Mouse (Mus musculus) erythroblast, embryonic 14.5 days (primary cell): ENCODE measurements around the gene Ghrl. TPM values are rescaled to one million over a fixed set of nuclear protein-coding genes. Genes with fewer than 3 reads are reported as not detected.
"Not testable (repeated sequence)": the region's sequence is repeated elsewhere in the genome, so short reads cannot be mapped to it uniquely, and the experiment has no call there.

ENCODE experiments used
- H3K27me3 ChIP-seq: 2 replicates; pipeline ENCODE4 v1.6.1; 2012; ENCODE audit warnings: inconsistent platforms; ENCODE audit not compliant: control insufficient read depth
- H3K36me3 ChIP-seq: 2 replicates; pipeline ENCODE4 v1.6.1; 2012; ENCODE audit warnings: mild to moderate bottlenecking, inconsistent platforms; ENCODE audit not compliant: control insufficient read depth
- H3K4me1 ChIP-seq: 2 replicates; pipeline ENCODE4 v1.6.1; 2012; ENCODE audit warnings: inconsistent platforms; ENCODE audit not compliant: control insufficient read depth
- H3K4me3 ChIP-seq: replicated peaks from 2 replicates; pipeline ENCODE3; 2012; ENCODE audit warnings: moderate library complexity, mild to moderate bottlenecking, inconsistent platforms
- H3K9me3 ChIP-seq: 2 replicates; pipeline ENCODE4 v1.6.1; 2012; ENCODE audit warnings: low read length, inconsistent platforms, mixed read lengths; ENCODE audit not compliant: control insufficient read depth
- GATA1 ChIP-seq: IDR thresholded peaks from 2 replicates; pipeline ENCODE4 v1.6.1; 2012; ENCODE audit warnings: low read length, inconsistent platforms, mixed read lengths
- TAL1 ChIP-seq: IDR thresholded peaks from 3 replicates; pipeline ENCODE4 v1.6.1; 2012; ENCODE audit warnings: low read length, inconsistent platforms, mixed read lengths
- polyA plus RNA-seq: library from polyadenylated mRNA; stranded (reverse); fragments of >175 nt; gene quantifications from 2 replicates; pipeline ENCODE4 v1.2.3, GENCODE M21; 2012

Ghrl gene
- polyA plus RNA-seq, 1 experiment, result not detected

GRCm38 (mm10) chr6:113675991-113676390 is 43.7 kb downstream of the Ghrl start:
- Histone ChIP-seq H3K36me3 (peaks cover 59% of the 10 kb centered on the region), H3K4me1 (peaks cover 7% of the 10 kb centered on the region), H3K27me3 (no peaks in the 10 kb centered on the region), H3K4me3 (no peak overlapping the region), H3K9me3 (peaks cover 4% of the 10 kb centered on the region)
- TF ChIP-seq GATA1 (no peak), TAL1 (no peak)

GRCm38 (mm10) chr6:113675234-113675633 is 44.4 kb downstream of the Ghrl start:
- Histone ChIP-seq H3K9me3 (peaks cover 4% of the 10 kb centered on the region), H3K27me3 (no peaks in the 10 kb centered on the region), H3K4me3 (no peak overlapping the region), H3K36me3 (peaks cover 61% of the 10 kb centered on the region), H3K4me1 (peaks cover 6% of the 10 kb centered on the region)
- TF ChIP-seq GATA1, result no peak
- TF ChIP-seq TAL1, result no peak

GRCm38 (mm10) chr6:113672989-113673388 is 46.7 kb downstream of the Ghrl start:
- Histone ChIP-seq H3K9me3 (peaks cover 4% of the 10 kb centered on the region), H3K27me3 (no peaks in the 10 kb centered on the region), H3K4me1 (peaks cover 17% of the 10 kb centered on the region), H3K4me3 (no peak overlapping the region), H3K36me3 (peaks cover 48% of the 10 kb centered on the region)
- TF ChIP-seq GATA1 (no peak), TAL1 (no peak)

GRCm38 (mm10) chr6:113672029-113672428 is 47.7 kb downstream of the Ghrl start:
- not testable (repeated sequence) for H3K9me3 ChIP-seq, H3K4me3 ChIP-seq, H3K27me3 ChIP-seq
- peaks cover 45% of the 10 kb centered on the region for H3K36me3 ChIP-seq
- peaks cover 21% of the 10 kb centered on the region for H3K4me1 ChIP-seq

GRCm38 (mm10) chr6:113669821-113670220 is 49.9 kb downstream of the Ghrl start:
- no peaks in the 10 kb centered on the region for H3K27me3 ChIP-seq

GRCm38 (mm10) chr6:113668287-113669154 is 51.2 kb downstream of the Ghrl start:
- Histone ChIP-seq H3K4me3 (no peak overlapping the region), H3K27me3 (no peaks in the 10 kb centered on the region), H3K4me1 (peaks cover 20% of the 10 kb centered on the region), H3K9me3 (peaks cover 4% of the 10 kb centered on the region), H3K36me3 (peaks cover 31% of the 10 kb centered on the region)
- no peak for TF ChIP-seq GATA1
- TF ChIP-seq TAL1, result no peak

More at GRCm38 (mm10) chr6:113669821-113670220, 49.9 kb downstream of the Ghrl start:
- H3K9me3 ChIP-seq, result peaks cover 4% of the 10 kb centered on the region
- H3K4me1 ChIP-seq, result peaks cover 21% of the 10 kb centered on the region
- H3K4me3 ChIP-seq, result no peak overlapping the region
- H3K36me3 ChIP-seq, result peaks cover 39% of the 10 kb centered on the region
- TF ChIP-seq TAL1, result no peak
- TF ChIP-seq GATA1, result no peak

- Histone ChIP-seq H3K27me3 (no peaks in the 10 kb centered on the region), H3K36me3 (peaks cover 27% of the 10 kb centered on the region), H3K4me3 (no peak overlapping the region), H3K9me3 (peaks cover 9% of the 10 kb centered on the region), H3K4me1 (peaks cover 17% of the 10 kb centered on the region)
- TF ChIP-seq TAL1 (no peak), GATA1 (no peak)
Observed at GRCm38 (mm10) chr6:113667611-113668122, 52.0 kb downstream of the Ghrl start.

Other genes starting within 250 kb of the Ghrl start
- not detected in 2 replicates for gene Il17rc, start 248.5 kb downstream of the Ghrl start, polyA plus RNA-seq
- gene Creld1, start 236.6 kb downstream of the Ghrl start, polyA plus RNA-seq, result 0.38 and 0.61 TPM in 2 replicates
- 0.02 TPM in 1 of 2 replicates, not detected in the other for gene Prrt3, start 217.9 kb downstream of the Ghrl start, polyA plus RNA-seq
- gene Emc3, start 188.2 kb downstream of the Ghrl start, polyA plus RNA-seq, result 2.4 and 2.6 TPM in 2 replicates
- gene Fancd2, start 188.2 kb downstream of the Ghrl start, polyA plus RNA-seq, result 0.13 and 0.15 TPM in 2 replicates
- not detected in 2 replicates for gene Fancd2os, start 119.2 kb downstream of the Ghrl start, polyA plus RNA-seq
- 2.1 and 2.6 TPM in 2 replicates for gene Brk1, start 115.1 kb downstream of the Ghrl start, polyA plus RNA-seq
- gene Vhl, start 95.9 kb downstream of the Ghrl start, polyA plus RNA-seq, result 0.15 and 0.21 TPM in 2 replicates
- 13.6 and 15.2 TPM in 2 replicates for gene Irak2, start 81.4 kb downstream of the Ghrl start, polyA plus RNA-seq
- gene Tatdn2, start 22.8 kb downstream of the Ghrl start, polyA plus RNA-seq, result 2.5 and 3.3 TPM in 2 replicates
- 2.9 and 4.5 TPM in 2 replicates for gene Sec13, start 20.9 kb upstream of the Ghrl start, polyA plus RNA-seq